Mouse (Mus musculus): ENCODE results near the gene Scml4. TPM values are rescaled to one million over a fixed set of nuclear protein-coding genes. Genes with fewer than 3 reads are reported as not detected.

Scml4 gene
- polyA plus RNA-seq, 1 experiment from 2014 or later = 0.66 TPM

DNA sequence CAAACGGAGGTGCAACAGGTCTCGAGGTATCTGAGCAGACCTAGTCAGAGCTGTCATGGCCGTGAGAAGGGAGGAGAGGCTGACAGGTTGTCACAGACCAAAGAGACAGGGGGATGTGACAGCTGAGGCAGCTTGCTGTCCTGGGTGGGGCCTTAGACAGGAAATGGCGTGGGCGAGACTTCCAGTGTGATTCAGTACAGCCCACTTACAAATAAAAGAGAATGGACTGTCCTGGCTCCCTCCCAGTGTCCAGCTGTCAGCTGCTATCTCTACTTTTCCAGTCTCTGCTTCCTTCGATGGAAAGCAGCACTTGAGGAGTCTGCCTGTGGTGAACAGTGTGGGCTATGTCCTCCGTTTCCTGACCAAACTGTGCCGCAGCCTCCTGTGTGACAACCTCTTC is 74.5 kb downstream of the Scml4 start:
- no peaks in the 10 kb centered on the region for H3K9me3 ChIP-seq (replicated peaks)
- H3K4me2 ChIP-seq = peak overlapping the region; percentile 19; the same call in 1 of the 2 replicates
- no peak overlapping the region for H3K9ac ChIP-seq
- WGBS = 34% methylated on average over 8 of the region's 8 CpGs
- H3K27ac ChIP-seq = peak overlapping the region; percentile 20
- H3K4me1 ChIP-seq (replicated peaks) = peaks cover 8% of the 10 kb centered on the region
- H3K27me3 ChIP-seq = no peaks in the 10 kb centered on the region
- no peaks in the 10 kb centered on the region for H3K36me3 ChIP-seq
- H3K4me3 ChIP-seq = 0 out of 2 replicates have a peak overlapping the region, but pooled peaks have one; percentile 0
- ATAC-seq (replicated peaks; ENCODE audit: insufficient number of reproducible peaks, insufficient read depth, low FRiP score, low read depth) = peak; percentile 64

- Histone ChIP-seq H3K36me3 (no peaks in the 10 kb centered on the region), H3K9ac (no peak overlapping the region), H3K4me2 (no peak overlapping the region), H3K27me3 (no peaks in the 10 kb centered on the region), H3K27ac (no peak overlapping the region), H3K4me3 (no peak overlapping the region), H3K9me3 (replicated peaks) (no peaks in the 10 kb centered on the region), H3K4me1 (replicated peaks) (peaks cover 16% of the 10 kb centered on the region)
- no peak for ATAC-seq (replicated peaks; ENCODE audit: insufficient number of reproducible peaks, insufficient read depth, low FRiP score, low read depth)
Measured at GRCm38 (mm10) chr10:42936205-42936604, 76.0 kb downstream of the Scml4 start.

DNA sequence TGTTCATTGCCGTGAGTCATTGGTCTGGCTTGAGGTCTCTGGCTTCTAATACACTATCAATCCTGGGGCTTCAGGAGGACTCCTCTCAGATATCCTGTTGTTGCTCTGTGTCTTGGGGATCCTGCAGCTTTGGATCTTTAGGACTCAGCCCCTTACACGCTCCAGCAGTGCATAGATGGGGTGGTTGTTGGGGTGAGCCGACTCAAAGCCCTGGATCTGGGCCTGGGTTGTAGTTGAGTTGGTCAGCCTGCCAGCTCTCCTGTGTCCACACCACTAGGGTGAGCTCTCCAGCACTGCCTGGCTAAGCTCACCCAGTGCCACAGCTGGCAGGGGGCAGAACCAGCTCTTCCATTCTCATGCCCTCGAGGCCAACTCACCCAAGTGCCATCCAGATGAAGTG is 78.2 kb downstream of the Scml4 start:
- ATAC-seq (replicated peaks; ENCODE audit: insufficient number of reproducible peaks, insufficient read depth, low FRiP score, low read depth) = no peak
- 78% methylated on average over 4 of the region's 4 CpGs for WGBS

DNA sequence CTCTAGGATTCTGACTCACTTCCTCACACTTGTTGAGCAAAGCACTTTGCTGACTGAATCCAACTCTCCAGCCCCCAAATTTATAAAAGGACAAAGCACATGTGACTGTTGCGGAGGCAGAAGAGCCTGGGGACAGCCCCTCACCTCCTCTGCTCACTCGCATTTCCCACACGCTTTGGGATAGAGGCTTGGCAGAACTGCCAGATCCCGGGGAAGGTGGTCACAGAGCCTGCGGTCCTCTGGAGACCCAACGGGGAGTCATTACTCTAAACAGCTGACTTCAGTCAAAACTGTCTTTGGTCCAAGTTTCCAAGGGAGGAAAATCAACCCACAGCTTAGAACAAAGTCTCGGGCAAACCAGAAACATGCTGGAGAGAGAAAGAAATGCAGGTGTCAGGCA is 79.5 kb downstream of the Scml4 start:
- peaks cover 13% of the 10 kb centered on the region for H3K4me1 ChIP-seq (replicated peaks)
- no peaks in the 10 kb centered on the region for H3K36me3 ChIP-seq
- H3K4me2 ChIP-seq = no peak overlapping the region
- no peak overlapping the region for H3K27ac ChIP-seq
- no peaks in the 10 kb centered on the region for H3K9me3 ChIP-seq (replicated peaks)
- 61% methylated on average over 7 of the region's 7 CpGs for WGBS
- no peak for ATAC-seq (replicated peaks; ENCODE audit: insufficient number of reproducible peaks, insufficient read depth, low FRiP score, low read depth)
- no peak overlapping the region for H3K9ac ChIP-seq
- H3K4me3 ChIP-seq = no peak overlapping the region
- H3K27me3 ChIP-seq = no peaks in the 10 kb centered on the region

More for the DNA sequence above, 78.2 kb downstream of the Scml4 start:
- no peak overlapping the region for H3K9ac ChIP-seq
- no peaks in the 10 kb centered on the region for H3K9me3 ChIP-seq (replicated peaks)
- H3K4me3 ChIP-seq = no peak overlapping the region
- H3K4me1 ChIP-seq (replicated peaks) = peaks cover 16% of the 10 kb centered on the region
- no peak overlapping the region for H3K4me2 ChIP-seq
- no peaks in the 10 kb centered on the region for H3K27me3 ChIP-seq
- no peak overlapping the region for H3K27ac ChIP-seq
- no peaks in the 10 kb centered on the region for H3K36me3 ChIP-seq

GRCm38 (mm10) chr10:42940193-42941050 is 80.3 kb downstream of the Scml4 start:
- no peak overlapping the region for H3K4me2 ChIP-seq
- no peak overlapping the region for H3K4me3 ChIP-seq
- H3K9me3 ChIP-seq (replicated peaks) = no peaks in the 10 kb centered on the region
- peaks cover 8% of the 10 kb centered on the region; the same call in 1 of the 2 replicates for H3K4me1 ChIP-seq (replicated peaks)
- H3K36me3 ChIP-seq = no peaks in the 10 kb centered on the region
- no peak for ATAC-seq (replicated peaks; ENCODE audit: insufficient number of reproducible peaks, insufficient read depth, low FRiP score, low read depth)
- H3K9ac ChIP-seq = no peak overlapping the region
- no peak overlapping the region for H3K27ac ChIP-seq
- H3K27me3 ChIP-seq = no peaks in the 10 kb centered on the region
- 56% methylated on average over 21 of the region's 21 CpGs for WGBS

GRCm38 (mm10) chr10:42941278-42941677 is 81.1 kb downstream of the Scml4 start:
- ATAC-seq (replicated peaks; ENCODE audit: insufficient number of reproducible peaks, insufficient read depth, low FRiP score, low read depth) = no peak
- H3K4me2 ChIP-seq = no peak overlapping the region
- no peak overlapping the region for H3K4me3 ChIP-seq
- WGBS = 81% methylated on average over 4 of the region's 4 CpGs
- H3K9me3 ChIP-seq (replicated peaks) = no peaks in the 10 kb centered on the region
- H3K36me3 ChIP-seq = no peaks in the 10 kb centered on the region
- no peak overlapping the region for H3K9ac ChIP-seq
- H3K27me3 ChIP-seq = no peaks in the 10 kb centered on the region
- H3K27ac ChIP-seq = no peak overlapping the region
- H3K4me1 ChIP-seq (replicated peaks) = peaks cover 8% of the 10 kb centered on the region; the same call in 1 of the 2 replicates

DNA sequence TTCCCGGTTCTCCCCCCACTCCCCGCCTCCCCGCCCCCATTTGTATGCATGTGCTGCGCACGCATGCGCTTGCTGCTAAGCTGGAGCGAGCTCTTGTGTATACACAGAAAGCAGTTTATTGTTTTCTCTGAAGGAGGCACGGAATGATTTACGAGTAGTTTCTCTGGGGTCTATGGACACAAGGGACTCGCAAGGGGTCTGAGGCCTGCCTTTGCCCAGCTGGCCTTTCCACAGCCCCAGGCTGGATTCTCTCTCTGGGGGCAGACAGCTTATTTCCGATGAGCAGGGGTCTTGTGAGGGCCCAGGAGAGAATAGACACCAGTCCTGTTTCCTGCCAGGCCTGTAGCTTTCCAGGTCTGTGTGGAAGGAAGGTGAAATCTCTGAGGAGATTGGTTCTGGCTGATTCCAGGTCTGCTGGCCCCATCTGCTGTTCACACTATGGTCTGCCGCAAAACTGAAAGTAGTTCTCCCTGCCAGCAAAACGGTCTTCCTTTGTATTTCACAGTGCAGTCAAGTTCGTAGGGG is 81.6 kb downstream of the Scml4 start:
- H3K9me3 ChIP-seq (replicated peaks) = no peaks in the 10 kb centered on the region
- 72% methylated on average over 14 of the region's 14 CpGs for WGBS
- peak; percentile 50; the same call in 1 of the 2 replicates for ATAC-seq (replicated peaks; ENCODE audit: insufficient number of reproducible peaks, insufficient read depth, low FRiP score, low read depth)
- no peak overlapping the region for H3K27ac ChIP-seq
- no peaks in the 10 kb centered on the region for H3K36me3 ChIP-seq
- H3K4me2 ChIP-seq = 0 out of 2 replicates have a peak overlapping the region, but pooled peaks have one; percentile 6
- no peak overlapping the region for H3K9ac ChIP-seq
- peaks cover 8% of the 10 kb centered on the region; the same call in 1 of the 2 replicates for H3K4me1 ChIP-seq (replicated peaks)
- H3K4me3 ChIP-seq = no peak overlapping the region
- 0 out of 2 replicates have a peak, but pooled peaks cover 3% of the 10 kb centered on the region for H3K27me3 ChIP-seq

DNA sequence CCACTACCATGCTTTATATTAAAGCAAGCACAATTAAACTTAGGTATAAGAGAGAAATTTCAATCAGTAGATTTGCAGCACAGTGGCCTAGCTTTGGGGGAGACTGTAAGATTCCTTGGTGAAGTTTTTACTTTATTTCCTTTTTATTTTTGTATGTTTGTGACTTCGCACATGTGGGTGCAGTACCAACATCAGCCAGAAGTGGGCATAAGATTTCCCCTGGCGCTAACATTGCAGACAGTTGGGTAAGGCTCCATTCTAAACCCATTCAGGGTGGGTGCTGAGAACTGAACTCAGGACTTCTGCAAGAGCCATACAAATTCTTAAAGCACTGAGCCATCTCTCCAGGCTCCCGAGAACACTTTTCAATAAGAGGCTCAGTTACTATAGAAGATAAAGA is 82.1 kb downstream of the Scml4 start:
- H3K4me2 ChIP-seq = no peak overlapping the region
- H3K4me1 ChIP-seq (replicated peaks) = peaks cover 8% of the 10 kb centered on the region; the same call in 1 of the 2 replicates
- no peak overlapping the region for H3K4me3 ChIP-seq
- H3K36me3 ChIP-seq = no peaks in the 10 kb centered on the region
- H3K27me3 ChIP-seq = 0 out of 2 replicates have a peak, but pooled peaks cover 7% of the 10 kb centered on the region
- 82% methylated on average over 3 of the region's 3 CpGs for WGBS
- H3K9ac ChIP-seq = no peak overlapping the region
- no peak overlapping the region for H3K27ac ChIP-seq
- no peak for ATAC-seq (replicated peaks; ENCODE audit: insufficient number of reproducible peaks, insufficient read depth, low FRiP score, low read depth)
- H3K9me3 ChIP-seq (replicated peaks) = no peaks in the 10 kb centered on the region

- Histone ChIP-seq H3K4me2 (no peak overlapping the region), H3K4me1 (replicated peaks) (peaks cover 13% of the 10 kb centered on the region), H3K9me3 (replicated peaks) (no peaks in the 10 kb centered on the region), H3K27ac (no peak overlapping the region), H3K9ac (no peak overlapping the region), H3K36me3 (no peaks in the 10 kb centered on the region), H3K4me3 (no peak overlapping the region), H3K27me3 (0 out of 2 replicates have a peak, but pooled peaks cover 9% of the 10 kb centered on the region)
- no peak for ATAC-seq (replicated peaks; ENCODE audit: insufficient number of reproducible peaks, insufficient read depth, low FRiP score, low read depth)
- WGBS = 66% methylated on average over 4 of the region's 4 CpGs
Measured at GRCm38 (mm10) chr10:42945316-42945715, 85.1 kb downstream of the Scml4 start.

GRCm38 (mm10) chr10:42947336-42947735 is 87.2 kb downstream of the Scml4 start:
- Histone ChIP-seq H3K36me3 (no peaks in the 10 kb centered on the region), H3K27ac (no peak overlapping the region), H3K4me2 (no peak overlapping the region), H3K4me3 (no peak overlapping the region), H3K9me3 (replicated peaks) (no peaks in the 10 kb centered on the region), H3K4me1 (replicated peaks) (peaks cover 19% of the 10 kb centered on the region), H3K27me3 (0 out of 2 replicates have a peak, but pooled peaks cover 9% of the 10 kb centered on the region), H3K9ac (no peak overlapping the region)
- no peak for ATAC-seq (replicated peaks; ENCODE audit: insufficient number of reproducible peaks, insufficient read depth, low FRiP score, low read depth)
- 79% methylated on average over 5 of the region's 5 CpGs for WGBS

GRCm38 (mm10) chr10:42950252-42950751 is 90.1 kb downstream of the Scml4 start:
- H3K4me2 ChIP-seq = peak overlapping the region; percentile 51
- no peaks in the 10 kb centered on the region for H3K9me3 ChIP-seq (replicated peaks)
- 1% methylated on average over 8 of the region's 8 CpGs for WGBS
- peaks cover 13% of the 10 kb centered on the region; the same call in 1 of the 2 replicates for H3K27me3 ChIP-seq
- peak overlapping the region; percentile 65 for H3K27ac ChIP-seq
- peak overlapping the region; percentile 23 for H3K4me3 ChIP-seq
- no peaks in the 10 kb centered on the region for H3K36me3 ChIP-seq
- ATAC-seq (replicated peaks; ENCODE audit: insufficient number of reproducible peaks, insufficient read depth, low FRiP score, low read depth) = peak; percentile 87
- 0 out of 2 replicates have a peak overlapping the region, but pooled peaks have one; percentile 5 for H3K9ac ChIP-seq
- H3K4me1 ChIP-seq (replicated peaks) = peaks cover 19% of the 10 kb centered on the region
